Mouse (Mus musculus) neural tube, embryonic 15.5 days (tissue): ENCODE data around the gene Cyp2c39. TPM values are rescaled to one million over a fixed set of nuclear protein-coding genes. Genes with fewer than 3 reads are reported as not detected.
"Not testable (repeated sequence)": the region's sequence is repeated elsewhere in the genome, so short reads cannot be mapped to it uniquely, and the experiment has no call there.

Experiments
- ATAC-seq: fragments of 200-750 bp; cut with Nextera tagmentation; 2 replicates; pipeline ENCODE4 v1.8.0; 2017; ENCODE audit warnings: mild to moderate bottlenecking, moderate TSS enrichment, moderate library complexity; ENCODE audit not compliant: low FRiP score
- H3K27ac ChIP-seq: fragments of 300-500 bp; sonication (generic); replicated peaks from 2 replicates; pipeline ENCODE4 v1.5.1; 2015; ENCODE audit warnings: mild to moderate bottlenecking, inconsistent platforms
- H3K27me3 ChIP-seq: fragments of 300-500 bp; sonication (generic); replicated peaks from 2 replicates; pipeline ENCODE4 v1.6.1; 2015; ENCODE audit warnings: inconsistent platforms
- H3K36me3 ChIP-seq: fragments of 300-500 bp; sonication (generic); 2 replicates; pipeline ENCODE4 v1.6.1; 2015; ENCODE audit warnings: inconsistent platforms
- H3K4me1 ChIP-seq: fragments of 300-500 bp; sonication (generic); 2 replicates; pipeline ENCODE4 v1.6.1; 2015; ENCODE audit warnings: inconsistent platforms
- H3K4me2 ChIP-seq: fragments of 300-500 bp; sonication (generic); 2 replicates; pipeline ENCODE4 v1.6.1; 2015; ENCODE audit warnings: inconsistent platforms, mild to moderate bottlenecking, moderate library complexity
- H3K4me3 ChIP-seq: fragments of 300-500 bp; sonication (generic); replicated peaks from 2 replicates; pipeline ENCODE4 v1.5.1; 2015; ENCODE audit warnings: mild to moderate bottlenecking, inconsistent platforms
- H3K9ac ChIP-seq: fragments of 300-500 bp; sonication (generic); replicated peaks from 2 replicates; pipeline ENCODE4 v1.6.1; 2015; ENCODE audit warnings: mild to moderate bottlenecking, inconsistent platforms
- H3K9me3 ChIP-seq: fragments of 300-500 bp; sonication (generic); replicated peaks from 2 replicates; pipeline ENCODE4 v1.6.1; 2016; ENCODE audit warnings: inconsistent platforms
- WGBS: fragments of 180-500 bp; shearing (Covaris S2); methylation state at CpG from one replicate; pipeline ENCODE4 v1.1.7; 2015; ENCODE audit warnings: mixed read lengths; 5-methylcytosine and 5-hydroxymethylcytosine counted together
- polyA plus RNA-seq: library from polyadenylated mRNA; unstranded; fragments of >200 nt; fragmentation: Nextera tagmentation; extraction: Ambion mirVana; gene quantifications from 2 replicates; pipeline ENCODE4 v1.2.1, GENCODE M21; 2015

Gene Cyp2c39
- not detected in 2 replicates for polyA plus RNA-seq

DNA sequence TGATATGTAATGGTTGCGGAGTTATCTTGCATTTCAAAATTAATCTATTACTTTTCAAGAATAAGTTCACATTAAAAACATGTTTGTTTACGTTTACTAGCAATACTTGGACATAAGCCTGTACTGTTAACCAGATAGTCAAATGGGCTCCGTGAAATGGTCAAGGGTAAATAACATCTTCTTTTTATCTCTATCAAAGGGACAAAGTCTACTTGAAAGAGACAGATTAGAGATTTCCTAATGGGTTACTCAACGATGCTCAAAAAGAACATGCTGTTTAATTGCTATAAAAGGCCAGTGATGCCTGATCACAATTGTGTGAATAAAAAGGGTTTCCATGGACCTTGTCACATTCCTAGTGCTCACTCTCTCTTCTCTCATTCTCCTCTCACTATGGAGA lies at the start of gene Cyp2c39:
Cyp2c39 (plus strand) TSS at position 329 of the 400 bp plus-strand sequence.
- 82% methylated on average over 4 of the region's 4 CpGs for WGBS
- ATAC-seq: no peak
- H3K27ac ChIP-seq: no peak within 1 kb of the TSS
- H3K9ac ChIP-seq: no peak within 1 kb of the TSS
- no peak within 1 kb of the TSS for H3K4me2 ChIP-seq
- no peaks in the 10 kb centered on the region for H3K36me3 ChIP-seq
- no peak within 1 kb of the TSS for H3K4me3 ChIP-seq
- H3K9me3 ChIP-seq: 0 out of 2 replicates have a peak, but pooled peaks cover 6% of the 10 kb centered on the region
- no peaks in the 10 kb centered on the region for H3K27me3 ChIP-seq
- H3K4me1 ChIP-seq: no peaks in the 10 kb centered on the region

GRCm38 (mm10) chr19:39462941-39463340 lies 47.7 kb upstream of the Cyp2c39 start, which contains the start of gene Cyp2c38:
Gene Cyp2c38 (minus strand): TSS chr19:39463075.
- H3K36me3 ChIP-seq: no peaks in the 10 kb centered on the region
- H3K9me3 ChIP-seq: 0 out of 2 replicates have a peak, but pooled peaks cover 4% of the 10 kb centered on the region
- WGBS: 76% methylated on average over 1 of the region's 1 CpGs
- H3K9ac ChIP-seq: no peak within 1 kb of the TSS
- H3K27ac ChIP-seq: no peak within 1 kb of the TSS
- no peak within 1 kb of the TSS for H3K4me3 ChIP-seq
- no peaks in the 10 kb centered on the region for H3K27me3 ChIP-seq
- no peak within 1 kb of the TSS for H3K4me2 ChIP-seq
- no peaks in the 10 kb centered on the region for H3K4me1 ChIP-seq
- ATAC-seq: no peak

DNA sequence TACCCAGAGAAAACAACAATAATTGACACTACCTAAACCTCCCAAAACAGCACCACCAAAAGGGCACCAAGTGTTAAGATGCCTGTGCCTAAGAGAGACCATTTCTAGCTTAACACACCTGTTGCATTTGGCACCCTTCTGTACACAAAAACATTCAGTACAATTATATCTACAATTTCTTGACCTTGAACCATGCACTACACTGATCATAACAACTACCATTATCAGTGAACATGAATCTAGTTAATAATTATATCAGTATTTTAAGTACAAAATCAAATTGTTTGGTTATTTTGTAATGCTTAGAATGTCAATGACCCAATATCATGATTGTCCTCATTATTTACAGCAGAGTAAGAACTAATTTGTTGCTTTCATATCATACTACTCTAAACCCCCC lies 46.7 kb upstream of the Cyp2c39 start:
- Histone ChIP-seq H3K27me3 (no peaks in the 10 kb centered on the region), H3K4me1 (no peaks in the 10 kb centered on the region), H3K9ac (no peak overlapping the region), H3K36me3 (no peaks in the 10 kb centered on the region), H3K9me3 (0 out of 2 replicates have a peak, but pooled peaks cover 4% of the 10 kb centered on the region), H3K27ac (no peak overlapping the region), H3K4me2 (no peak overlapping the region), H3K4me3 (no peak overlapping the region)
- no peak for ATAC-seq

DNA sequence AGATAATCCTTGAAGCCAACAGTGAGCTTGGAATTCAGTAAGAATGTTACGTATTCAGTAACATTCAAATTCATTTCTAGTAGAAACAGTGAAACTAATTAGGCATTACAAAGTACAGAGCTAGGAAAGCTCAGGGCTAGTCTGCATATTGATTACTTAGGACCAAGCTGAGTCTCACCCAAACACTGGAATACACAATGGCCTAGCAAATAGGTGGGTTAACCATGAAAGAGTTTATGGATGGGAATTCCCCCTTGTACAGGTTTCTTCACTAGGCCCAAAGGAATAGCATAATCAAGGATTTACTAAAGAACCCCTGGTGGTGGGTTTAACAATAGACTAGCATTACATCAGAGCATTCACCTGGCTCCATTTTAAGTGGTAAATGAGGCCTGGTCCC lies 26.7 kb upstream of the Cyp2c39 start:
- H3K27ac ChIP-seq, H3K4me1 ChIP-seq, H3K36me3 ChIP-seq, ATAC-seq, H3K27me3 ChIP-seq, H3K9ac ChIP-seq, H3K4me2 ChIP-seq, H3K4me3 ChIP-seq: not testable (repeated sequence)
- WGBS: 98% methylated on average over 1 of the region's 1 CpGs
- peaks cover 19% of the 10 kb centered on the region for H3K9me3 ChIP-seq

GRCm38 (mm10) chr19:39506341-39506740 lies 4.3 kb upstream of the Cyp2c39 start:
- Histone ChIP-seq H3K9me3 (0 out of 2 replicates have a peak, but pooled peaks cover 5% of the 10 kb centered on the region), H3K27ac (no peak overlapping the region), H3K36me3 (no peaks in the 10 kb centered on the region), H3K4me3 (no peak overlapping the region), H3K27me3 (no peaks in the 10 kb centered on the region), H3K9ac (no peak overlapping the region), H3K4me2 (no peak overlapping the region), H3K4me1 (no peaks in the 10 kb centered on the region)
- no peak for ATAC-seq

- H3K4me3 ChIP-seq: no peak overlapping the region
- no peak for ATAC-seq
- 83% methylated on average over 1 of the region's 1 CpGs for WGBS
Observed at GRCm38 (mm10) chr19:39509533-39509932, 1.1 kb upstream of the Cyp2c39 start.

More at GRCm38 (mm10) chr19:39509533-39509932, 1.1 kb upstream of the Cyp2c39 start:
- no peaks in the 10 kb centered on the region for H3K4me1 ChIP-seq
- no peak overlapping the region for H3K4me2 ChIP-seq
- no peak overlapping the region for H3K9ac ChIP-seq
- no peak overlapping the region for H3K27ac ChIP-seq
- 0 out of 2 replicates have a peak, but pooled peaks cover 6% of the 10 kb centered on the region for H3K9me3 ChIP-seq
- no peaks in the 10 kb centered on the region for H3K36me3 ChIP-seq
- no peaks in the 10 kb centered on the region for H3K27me3 ChIP-seq

Other genes starting within 250 kb of the Cyp2c39 start
- gene Cyp2c29, start 241.5 kb upstream of the Cyp2c39 start, polyA plus RNA-seq: not detected in 2 replicates
- gene Cyp2c38, start 47.8 kb upstream of the Cyp2c39 start, polyA plus RNA-seq: not detected in 2 replicates
- gene Cyp2c67, start 138.2 kb downstream of the Cyp2c39 start, polyA plus RNA-seq: not detected in 2 replicates
- gene Cyp2c68, start 230.2 kb downstream of the Cyp2c39 start, polyA plus RNA-seq: 0.12 and 4.8 TPM in 2 replicates